Mouse (Mus musculus) ovary, adult 18-20 months (tissue): ENCODE measurements at regions not wholly inside any gene's neighbourhood (a gene's known extent, or its start where the extent isn't known, plus 50 kb on each side); places are given as distances from the start of the nearest gene placed in this dataset.

ENCODE experiments used
- DNase-seq: peaks from one replicate; pipeline ENCODE4 v3.0.0; 2022; ENCODE audit warnings: low spot score, mixed read lengths

DNA sequence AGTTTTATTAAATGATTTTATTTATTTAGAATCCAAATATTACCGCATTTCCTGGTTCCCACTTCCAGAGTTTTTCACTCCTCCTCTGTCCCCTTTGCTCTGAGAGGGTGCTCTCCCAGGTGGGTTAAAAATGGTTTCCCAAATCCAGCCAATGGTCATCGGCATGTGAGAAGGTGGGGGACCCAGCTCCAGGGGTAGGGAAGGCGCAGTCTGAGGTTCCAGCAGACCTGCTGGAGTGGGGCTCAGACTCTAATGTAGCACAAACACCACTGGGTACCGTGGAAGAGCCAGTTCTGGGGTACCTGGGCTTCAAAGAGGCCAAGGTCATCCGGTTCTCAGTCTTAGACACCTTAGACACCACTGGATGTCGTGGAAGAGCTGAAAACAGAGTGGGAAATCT lies 875.6 kb downstream of the Fscb start:
- DNase-seq: no peak

DNA sequence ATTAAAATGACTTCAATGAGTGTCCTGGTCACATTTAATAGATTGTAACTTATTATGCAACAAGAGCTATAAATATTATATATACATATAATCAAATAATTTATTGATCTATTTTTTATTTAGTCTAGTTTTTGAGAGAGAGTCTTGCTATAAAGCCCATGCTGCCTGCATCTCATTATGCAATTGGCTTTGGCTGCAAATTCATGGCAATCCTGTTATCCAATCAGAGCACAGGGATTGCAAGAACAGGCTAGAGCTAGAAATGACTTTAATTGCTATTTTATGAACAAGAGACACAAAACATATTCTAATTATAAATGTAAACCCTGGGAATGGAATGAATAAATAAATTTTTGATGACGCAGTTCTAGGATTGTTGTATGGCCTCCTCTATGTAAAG lies 919.8 kb downstream of the Fscb start:
- DNase-seq: no peak

DNA sequence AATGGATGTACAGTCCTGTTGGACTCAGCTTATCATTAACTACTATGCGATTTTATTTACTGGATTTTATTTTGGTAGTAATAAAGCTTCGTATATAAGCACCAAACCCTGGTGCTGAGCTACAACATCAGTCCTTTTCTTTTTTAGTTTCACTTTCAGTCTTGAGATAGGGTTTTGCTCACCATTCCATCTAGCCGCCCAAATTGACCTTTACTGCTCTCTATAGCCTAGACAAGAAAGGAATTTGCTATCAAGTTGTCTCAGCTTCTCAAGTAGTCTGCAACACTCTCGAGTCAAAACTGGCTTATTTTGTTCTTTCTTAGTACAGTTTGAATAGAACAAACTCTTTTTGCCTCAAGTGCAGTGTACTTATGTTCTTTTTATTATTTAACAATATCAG lies 921.7 kb downstream of the Fscb start:
- DNase-seq: no peak

DNA sequence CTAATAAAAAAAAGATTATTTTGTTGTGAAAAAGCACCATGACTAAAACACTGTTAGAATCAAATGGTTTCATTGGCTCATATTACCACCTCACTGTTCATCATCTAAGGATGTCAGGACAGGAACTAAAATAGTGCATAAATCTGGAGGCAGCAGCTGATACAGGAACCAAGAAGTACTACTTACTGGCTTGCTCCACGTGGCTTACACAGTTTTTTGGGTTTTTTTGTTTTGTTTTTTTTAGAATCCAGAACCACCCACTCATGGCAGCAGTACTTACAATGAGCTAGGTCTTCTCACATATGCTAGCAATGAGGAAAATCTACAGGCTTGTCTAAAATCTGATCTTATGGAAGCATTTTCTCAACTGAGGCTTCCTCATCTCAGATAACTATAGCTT lies 940.4 kb downstream of the Fscb start:
- DNase-seq: no peak

DNA sequence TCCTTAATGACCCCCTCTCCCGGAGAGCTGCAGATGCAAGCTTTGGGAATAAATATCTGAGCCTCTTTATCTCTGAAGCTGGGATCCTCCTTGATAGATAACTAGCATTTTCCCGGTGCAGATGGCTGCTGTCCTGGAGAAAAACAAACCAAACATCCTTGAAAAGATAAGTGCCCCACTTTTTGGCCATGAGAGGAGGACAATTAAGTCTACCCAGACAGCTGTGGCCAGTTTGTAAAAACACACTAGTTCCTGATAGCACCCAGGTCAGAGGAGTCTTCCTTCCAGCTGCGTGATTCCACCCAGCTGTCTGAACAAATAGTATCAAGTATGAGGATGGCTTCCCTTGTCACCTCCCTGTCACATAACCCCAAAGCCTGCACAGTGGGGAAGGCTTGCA lies 970.7 kb downstream of the Fscb start:
- DNase-seq: peak; percentile 67

DNA sequence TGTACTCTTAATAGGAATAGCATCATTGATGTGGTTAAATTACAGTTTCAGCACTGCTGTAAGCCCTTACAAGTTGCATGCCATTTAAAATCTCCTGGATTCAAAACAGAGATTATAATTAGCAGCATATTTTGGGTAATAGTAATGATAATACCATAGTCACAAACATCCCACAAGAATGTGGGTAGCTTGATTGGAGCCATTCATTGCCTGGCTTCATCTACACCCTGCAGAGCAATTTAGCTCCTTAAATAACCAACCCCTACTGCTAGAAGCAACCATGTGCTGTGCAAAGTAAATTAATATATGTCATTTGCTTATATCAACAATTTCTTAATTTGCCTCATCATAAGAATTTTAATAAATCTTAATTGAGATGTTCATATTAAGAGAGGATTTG lies 984.1 kb downstream of the Fscb start:
- DNase-seq: no peak

DNA sequence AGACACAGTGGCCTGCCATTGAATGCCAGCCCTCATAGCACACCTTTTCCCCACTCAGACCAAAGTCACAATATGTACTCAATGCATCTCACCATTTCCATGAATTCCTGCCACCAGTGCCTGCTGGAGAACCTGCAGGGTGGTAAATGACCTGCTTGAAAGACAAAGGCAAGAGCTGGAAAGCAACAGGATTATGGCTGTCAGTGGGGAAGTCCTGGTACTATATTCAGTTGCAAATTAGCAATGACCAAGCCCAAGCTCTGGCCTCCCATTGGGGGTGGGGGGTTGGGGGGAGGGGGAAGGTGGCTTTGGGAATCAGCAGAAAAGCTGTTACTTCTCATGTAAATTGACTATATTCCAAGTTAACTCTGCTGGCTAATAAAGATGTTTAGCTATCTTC lies 990.4 kb downstream of the Fscb start:
- DNase-seq: no peak

DNA sequence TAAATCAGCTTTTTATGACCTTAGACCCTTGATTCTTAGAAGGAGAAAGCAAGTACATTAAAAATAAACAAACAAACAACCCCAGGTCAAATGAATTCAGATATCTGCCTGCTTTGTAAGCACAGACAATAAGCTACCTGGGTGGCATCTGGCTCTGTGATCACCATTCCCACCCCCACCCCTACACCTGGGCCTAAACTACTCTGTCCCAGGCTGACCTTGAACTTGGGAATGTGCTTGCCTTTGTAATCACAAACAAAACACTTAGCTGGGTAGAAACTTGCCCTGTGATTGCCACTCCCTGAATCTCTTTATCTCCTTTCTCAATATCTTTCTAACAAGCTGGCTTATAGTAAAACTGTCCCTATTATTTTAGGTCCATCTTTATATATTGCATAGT lies 1005.6 kb downstream of the Fscb start:
- DNase-seq: no peak
